ENCODE assay signal across 10 mouse cellular contexts in genomic region chr8:91444636-91445410, GRCm38 (mm10).
A peak's percentile ranks its signal among the peaks of the same experiment; 100 is the strongest.
DNase-seq lines count a peak whose midpoint lies in the region; TF ChIP-seq lines count a peak whose summit lies in the region.
"Had no signal": no experiment of that assay in that cellular context is flagged by ENCODE, and none has a peak within 500 bp of the region (broad histone marks: within the 10 kb centered on the region; RNA-seq: fewer than 3 reads in every experiment).

No protein-coding gene starts in this region.

- no peaks in the 10 kb centered on the region for H3K36me3 ChIP-seq in limb, embryonic 10.5 days

- H3K27ac ChIP-seq in gastrocnemius, adult 2 months: peak overlapping the region; percentile 79
- H3K27ac ChIP-seq in limb, embryonic 10.5 days: peak overlapping the region; percentile 89
- H3K27ac ChIP-seq: heart, embryonic 13.5 days had no signal

- TF ChIP-seq CTCF in gastrocnemius, adult 2 months (IDR thresholded peaks at IDR 0.05): no peak

- no peak overlapping the region for H3K4me3 ChIP-seq in gastrocnemius, adult 2 months
- 0 out of 2 replicates have a peak overlapping the region, but pooled peaks have one; percentile 15 for H3K4me3 ChIP-seq in limb, embryonic 10.5 days
- H3K4me3 ChIP-seq: erythroblast, embryonic 14.5 days; heart, embryonic 13.5 days had no signal

- no peaks in the 10 kb centered on the region for H3K27me3 ChIP-seq in limb, embryonic 10.5 days (ENCODE audit: low read depth, poor library complexity, severe bottlenecking)
- H3K27me3 ChIP-seq: heart, embryonic 13.5 days had no signal

- DNase-seq in gastrocnemius, adult 2 months: no peak
- no peak for DNase-seq in gastrocnemius, adult 18-20 months (ENCODE audit: low spot score)
- DNase-seq in brain, adult 2 months (ENCODE audit: low read depth, low spot score): peak; percentile 50
- DNase-seq in kidney, adult 18-20 months: peak; percentile 43
- DNase-seq in limb, embryonic 10.5 days (ENCODE audit: low spot score): peak; percentile 70
- no peak for DNase-seq in spleen, adult 18-20 months
- no peak for DNase-seq in retina, embryonic 14.5 days (ENCODE audit: low spot score)
- DNase-seq in urinary bladder, postnatal 14 days (ENCODE audit: low spot score): no peak

- no peaks in the 10 kb centered on the region for H3K9me3 ChIP-seq in limb, embryonic 10.5 days (replicated peaks)
- H3K9me3 ChIP-seq: heart, embryonic 13.5 days had no signal

- peaks cover 55% of the 10 kb centered on the region for H3K4me1 ChIP-seq in limb, embryonic 10.5 days

- intact Hi-C loops in gastrocnemius, adult 2 months (cut with DNase I): loop anchor here (2.0 kb wide), 1 partner anchor 42 kb away; no protein-coding TSS in a partner anchor

- WGBS in limb, embryonic 10.5 days: 33% methylated on average over 11 of the region's 11 CpGs

Comparison
In these comparisons a context has a peak if more than half of its experiments do, and no peak if none do; other contexts are left out.
1. DNase-seq: peak in brain, adult 2 months (single experiment), kidney, adult 18-20 months (single experiment) and limb, embryonic 10.5 days (single experiment); none in gastrocnemius, adult 2 months (single experiment), gastrocnemius, adult 18-20 months (single experiment), spleen, adult 18-20 months (0 of 2), retina, embryonic 14.5 days (single experiment) and urinary bladder, postnatal 14 days (single experiment).